8 mouse cellular contexts compared by ENCODE assay signal in genomic region chr15:86213753-86214548, GRCm38 (mm10). TPM values are rescaled to one million over a fixed set of nuclear protein-coding genes. Genes with fewer than 3 reads are reported as not detected.
DNase-seq lines count a peak whose midpoint lies in the region; ATAC-seq and TF ChIP-seq lines count a peak whose summit lies in the region.

Gene Tbc1d22a (plus strand): TSS chr15:86214459.

- peak; percentile 93 to 95 for DNase-seq in B cell, adult 2 months
- peak; percentile 98 for DNase-seq in brain, adult 2 months (ENCODE audit: low read depth, low spot score)
- peak; percentile 81 for DNase-seq in liver, adult 2 months (ENCODE audit: extremely low read depth, low read depth, low spot score)
- DNase-seq in splenic B cell, adult 2 months (ENCODE audit: low read depth, low spot score) = peak; percentile 94

- peak within 1 kb of the TSS; percentile 95 for H3K4me3 ChIP-seq in heart, embryonic 11.5 days (ENCODE audit: low read depth, low read length)
- H3K4me3 ChIP-seq in kidney, embryonic 16.5 days (ENCODE audit: low read length) = peak within 1 kb of the TSS; percentile 84
- peak within 1 kb of the TSS; percentile 86 for H3K4me3 ChIP-seq in liver, adult 2 months (ENCODE audit: insufficient read depth, low read depth, low read length)
- H3K4me3 ChIP-seq in myocyte = peak within 1 kb of the TSS; percentile 97

- peak within 1 kb of the TSS; percentile 83 for H3K9ac ChIP-seq in heart, embryonic 11.5 days (ENCODE audit: low read depth, low read length)
- H3K9ac ChIP-seq in kidney, embryonic 16.5 days (replicated peaks; ENCODE audit: low read length) = peak within 1 kb of the TSS; percentile 85
- H3K9ac ChIP-seq in liver, adult 2 months (ENCODE audit: low read depth, low read length) = peak within 1 kb of the TSS; percentile 88

- H3K79me2 ChIP-seq in liver, adult 2 months (ENCODE audit: control insufficient read depth, insufficient read depth, low read length) = peaks cover 19% of the 10 kb centered on the region; the same call in 1 of the 2 replicates
- peaks cover 26% of the 10 kb centered on the region for H3K79me2 ChIP-seq in myocyte (ENCODE audit: control insufficient read depth, insufficient read depth)

- peak within 1 kb of the TSS; percentile 82 for H3ac ChIP-seq in myocyte (ENCODE audit: control insufficient read depth, insufficient read length)

- peaks cover 19% of the 10 kb centered on the region for H3K4me1 ChIP-seq in heart, embryonic 11.5 days (ENCODE audit: control insufficient read depth, insufficient read depth, low read length)
- peaks cover 17% of the 10 kb centered on the region for H3K4me1 ChIP-seq in kidney, embryonic 16.5 days (ENCODE audit: insufficient read depth, low read length)
- H3K4me1 ChIP-seq in liver, adult 2 months (ENCODE audit: control insufficient read depth, insufficient read depth, low read length) = peaks cover 7% of the 10 kb centered on the region

- H3K36me3 ChIP-seq in heart, embryonic 11.5 days (ENCODE audit: control insufficient read depth, insufficient read depth, low read length) = no peaks in the 10 kb centered on the region
- no peaks in the 10 kb centered on the region for H3K36me3 ChIP-seq in kidney, embryonic 16.5 days (ENCODE audit: insufficient read depth, low read length)
- no peaks in the 10 kb centered on the region for H3K36me3 ChIP-seq in liver, adult 2 months (ENCODE audit: control insufficient read depth, insufficient read depth, low read length)
- H3K36me3 ChIP-seq in myocyte (ENCODE audit: control insufficient read depth, insufficient read depth) = no peaks in the 10 kb centered on the region
- no peaks in the 10 kb centered on the region for H3K36me3 ChIP-seq in splenic B cell, adult 2 months (ENCODE audit: control insufficient read depth, insufficient read depth, low read length, poor library complexity, severe bottlenecking)

- peak within 1 kb of the TSS; percentile 94 for H3K4me2 ChIP-seq in heart, embryonic 11.5 days
- peak within 1 kb of the TSS; percentile 95 for H3K4me2 ChIP-seq in kidney, embryonic 16.5 days (replicated peaks; ENCODE audit: low read depth, low read length)
- H3K4me2 ChIP-seq in myocyte (ENCODE audit: low read depth) = peak within 1 kb of the TSS; percentile 99

- ATAC-seq in erythroblast, adult 5-6 weeks (replicated peaks; ENCODE audit: low FRiP score, poor library complexity, severe bottlenecking) = peak; percentile 94
- peak; percentile 72 for ATAC-seq in heart, embryonic 11.5 days (replicated peaks; ENCODE audit: insufficient number of reproducible peaks, low FRiP score, low TSS enrichment)
- ATAC-seq in kidney, embryonic 16.5 days (ENCODE audit: low FRiP score, low TSS enrichment) = peak; percentile 93

- H3K9me3 ChIP-seq in heart, embryonic 11.5 days (replicated peaks; ENCODE audit: control insufficient read depth, low read length) = no peaks in the 10 kb centered on the region
- no peaks in the 10 kb centered on the region for H3K9me3 ChIP-seq in kidney, embryonic 16.5 days (ENCODE audit: low read length)

- under 1% methylated on average over 64 of the region's 64 CpGs for WGBS in heart, embryonic 11.5 days (ENCODE audit: insufficient replicate concordance)
- WGBS in kidney, embryonic 16.5 days = under 1% methylated on average over 64 of the region's 64 CpGs
- WGBS in liver, adult 2 months = under 1% methylated on average over 64 of the region's 64 CpGs

- peak; percentile 51; the same call in 1 of the 2 replicates for TF ChIP-seq POLR2A in liver, adult 2 months (IDR thresholded peaks at IDR 0.05; ENCODE audit: extremely low read depth, insufficient read depth, low read length)
- peak; percentile 99 for TF ChIP-seq POLR2A in myocyte (IDR thresholded peaks at IDR 0.05; ENCODE audit: insufficient read length, low read depth)

- TF ChIP-seq CTCF in liver, adult 2 months (IDR thresholded peaks at IDR 0.05; ENCODE audit: low read depth, low read length) = no peak

- H3K27me3 ChIP-seq in heart, embryonic 11.5 days (ENCODE audit: control insufficient read depth, insufficient read depth, low read length) = no peaks in the 10 kb centered on the region
- H3K27me3 ChIP-seq in kidney, embryonic 16.5 days (ENCODE audit: insufficient read depth, low read length) = no peaks in the 10 kb centered on the region
- H3K27me3 ChIP-seq in liver, adult 2 months (ENCODE audit: control insufficient read depth, insufficient read depth, low read length) = no peaks in the 10 kb centered on the region
- no peaks in the 10 kb centered on the region for H3K27me3 ChIP-seq in myocyte (ENCODE audit: control insufficient read depth, insufficient read depth, insufficient read length)
- no peaks in the 10 kb centered on the region for H3K27me3 ChIP-seq in splenic B cell, adult 2 months (ENCODE audit: control insufficient read depth, insufficient read depth, low read length, poor library complexity, severe bottlenecking)

- H3K27ac ChIP-seq in heart, embryonic 11.5 days (ENCODE audit: low read depth, low read length) = peak within 1 kb of the TSS; percentile 85
- H3K27ac ChIP-seq in kidney, embryonic 16.5 days (ENCODE audit: low read length) = peak within 1 kb of the TSS; percentile 90
- peak within 1 kb of the TSS; percentile 88 for H3K27ac ChIP-seq in liver, adult 2 months (replicated peaks; ENCODE audit: insufficient read depth, low read depth, low read length)

TF ChIP-seq in myocyte, 11 proteins besides CTCF, POLR2A, EP300 and RAD21:
- TF ChIP-seq POLR2AphosphoS2 (IDR thresholded peaks at IDR 0.05; ENCODE audit: insufficient read length, low read depth) (peak; percentile 95), MAX (IDR thresholded peaks at IDR 0.05; ENCODE audit: low read depth) (peak; percentile 62), TCF3 (IDR thresholded peaks at IDR 0.05; ENCODE audit: insufficient read length, low read depth) (no peak), REST (IDR thresholded peaks at IDR 0.05; ENCODE audit: insufficient read depth, insufficient read length) (no peak), SRF (IDR thresholded peaks at IDR 0.05; ENCODE audit: control insufficient read depth, insufficient read length, low read depth) (peak; percentile 84), MYOG (IDR thresholded peaks at IDR 0.05; ENCODE audit: control insufficient read depth in 1 of 3, insufficient read depth in 1 of 3, insufficient read length in 2 of 3, low read depth in 2 of 3) (peak in 1 of 3 experiments; percentile 54)

RNA-seq across cellular contexts. Expression of gene Tbc1d22a, which starts in this region (rescaled TPM):
- 2.5 and 3.5 TPM in 2 replicates for total RNA-seq in erythroblast, adult 5-6 weeks (2015; ENCODE audit: low replicate concordance)
- total RNA-seq in erythroblast, adult 5-6 weeks (2017; ENCODE audit: low replicate concordance) = 7.4 and 7.8 TPM in 2 replicates
- 6.0 and 7.3 TPM in 2 replicates for polyA plus RNA-seq in heart, embryonic 11.5 days (2014; fragmentation: Nextera tagmentation; extraction: Ambion mirVana)
- 16.5 and 16.6 TPM in 2 replicates for polyA plus RNA-seq in kidney, embryonic 16.5 days (2015; fragmentation: Nextera tagmentation; extraction: Ambion mirVana)
- total RNA-seq in liver, adult 2 months (2014; rRNA removed) = 9.6 and 13.2 TPM in 2 replicates
- 14.1 and 14.3 TPM in 2 replicates for polyA plus RNA-seq in liver, adult 2 months (2012; rRNA removed)
- 30.5 TPM for polyA plus RNA-seq in myocyte (2012; fragmentation: generic; extraction: Trizol)

Comparison
In these comparisons a context has a peak if more than half of its experiments do, and no peak if none do; other contexts are left out.
1. Peak in every context shown above with its lines: DNase-seq, ATAC-seq, H3K4me3 ChIP-seq and H3K27ac ChIP-seq.